Mouse (Mus musculus) erythroblast, embryonic 14.5 days (primary cell): ENCODE data around the gene Erp44. TPM values are rescaled to one million over a fixed set of nuclear protein-coding genes. Genes with fewer than 3 reads are reported as not detected.

ENCODE experiments used
- H3K27me3 ChIP-seq: 2 replicates; pipeline ENCODE4 v1.6.1; 2012; ENCODE audit warnings: inconsistent platforms; ENCODE audit not compliant: control insufficient read depth
- H3K36me3 ChIP-seq: 2 replicates; pipeline ENCODE4 v1.6.1; 2012; ENCODE audit warnings: mild to moderate bottlenecking, inconsistent platforms; ENCODE audit not compliant: control insufficient read depth
- H3K4me1 ChIP-seq: 2 replicates; pipeline ENCODE4 v1.6.1; 2012; ENCODE audit warnings: inconsistent platforms; ENCODE audit not compliant: control insufficient read depth
- H3K4me3 ChIP-seq: replicated peaks from 2 replicates; pipeline ENCODE3; 2012; ENCODE audit warnings: moderate library complexity, mild to moderate bottlenecking, inconsistent platforms
- H3K9me3 ChIP-seq: 2 replicates; pipeline ENCODE4 v1.6.1; 2012; ENCODE audit warnings: low read length, inconsistent platforms, mixed read lengths; ENCODE audit not compliant: control insufficient read depth
- GATA1 ChIP-seq: IDR thresholded peaks from 2 replicates; pipeline ENCODE4 v1.6.1; 2012; ENCODE audit warnings: low read length, inconsistent platforms, mixed read lengths
- TAL1 ChIP-seq: IDR thresholded peaks from 3 replicates; pipeline ENCODE4 v1.6.1; 2012; ENCODE audit warnings: low read length, inconsistent platforms, mixed read lengths
- polyA plus RNA-seq: library from polyadenylated mRNA; stranded (reverse); fragments of >175 nt; gene quantifications from 2 replicates; pipeline ENCODE4 v1.2.3, GENCODE M21; 2012

Gene Erp44
- polyA plus RNA-seq, 1 experiment: 0.67 TPM

- Histone ChIP-seq H3K4me3 (no peak overlapping the region), H3K36me3 (peaks cover 48% of the 10 kb centered on the region), H3K27me3 (no peaks in the 10 kb centered on the region), H3K4me1 (peaks cover 37% of the 10 kb centered on the region), H3K9me3 (no peaks in the 10 kb centered on the region)
- no peak for TF ChIP-seq GATA1
- TF ChIP-seq TAL1: no peak
These were observed 129.9 kb downstream of the Erp44 start for GRCm38 (mm10) chr4:48149492-48149891.

Other genes starting within 250 kb of the Erp44 start
- not detected in 2 replicates for gene Nr4a3, start 234.4 kb downstream of the Erp44 start, polyA plus RNA-seq
- gene Stx17, start 154.6 kb downstream of the Erp44 start, polyA plus RNA-seq: 0.17 and 0.57 TPM in 2 replicates
- gene Invs, start 202 bp upstream of the Erp44 start, polyA plus RNA-seq: 0.09 and 0.34 TPM in 2 replicates
- 0.14 and 0.19 TPM in 2 replicates for gene Tex10, start 193.9 kb upstream of the Erp44 start, polyA plus RNA-seq